Mouse (Mus musculus) intestine, embryonic 14.5 days (tissue): ENCODE data around the gene Osbpl6. TPM values are rescaled to one million over a fixed set of nuclear protein-coding genes. Genes with fewer than 3 reads are reported as not detected.

Experiments used
- ATAC-seq: fragments of 200-750 bp; cut with Nextera tagmentation; replicated peaks from 2 replicates; pipeline ENCODE4 v1.8.0; 2017; ENCODE audit warnings: low read depth, moderate number of reproducible peaks, moderate TSS enrichment, moderate library complexity; ENCODE audit not compliant: low FRiP score, low TSS enrichment
- DNase-seq: peaks from one replicate; pipeline ENCODE4 v3.0.0-alpha.2; 2018; ENCODE audit warnings: low spot score
- H3K27ac ChIP-seq: fragments of 300-500 bp; sonication (generic); 2 replicates; pipeline ENCODE4 v1.5.1; 2014; ENCODE audit warnings: low read depth, mild to moderate bottlenecking, control low read depth
- H3K27me3 ChIP-seq: fragments of 300-500 bp; sonication (generic); replicated peaks from 2 replicates; pipeline ENCODE4 v1.6.1; 2014; ENCODE audit warnings: low read length, control low read depth; ENCODE audit not compliant: control insufficient read depth, insufficient read depth
- H3K36me3 ChIP-seq: fragments of 300-500 bp; sonication (generic); 2 replicates; pipeline ENCODE4 v1.6.1; 2014; ENCODE audit warnings: low read length, control low read depth; ENCODE audit not compliant: control insufficient read depth, insufficient read depth
- H3K4me1 ChIP-seq: fragments of 300-500 bp; sonication (generic); replicated peaks from 2 replicates; pipeline ENCODE4 v1.6.1; 2014; ENCODE audit warnings: low read length, control low read depth, mixed read lengths; ENCODE audit not compliant: control insufficient read depth, insufficient read depth
- H3K4me2 ChIP-seq: fragments of 300-500 bp; sonication (generic); 2 replicates; pipeline ENCODE4 v1.6.1; 2014; ENCODE audit warnings: low read length
- H3K4me3 ChIP-seq: fragments of 300-500 bp; sonication (generic); 2 replicates; pipeline ENCODE4 v1.5.1; 2014; ENCODE audit warnings: low read depth, low read length, control low read depth, mixed read lengths
- H3K9ac ChIP-seq: fragments of 300-500 bp; sonication (generic); 2 replicates; pipeline ENCODE4 v1.6.1; 2014; ENCODE audit warnings: mild to moderate bottlenecking, low read length
- H3K9me3 ChIP-seq: fragments of 300-500 bp; sonication (generic); 2 replicates; pipeline ENCODE4 v1.6.1; 2016; ENCODE audit warnings: low read length, control low read depth; ENCODE audit not compliant: control insufficient read depth
- WGBS: fragments of 180-500 bp; shearing (Covaris S2); extraction: QIAGEN DNeasy Blood & Tissue Kit; methylation state at CpG from one replicate; pipeline ENCODE4 v1.1.7; 2014; 5-methylcytosine and 5-hydroxymethylcytosine counted together
- polyA plus RNA-seq: library from polyadenylated mRNA; unstranded; fragments of >200 nt; fragmentation: Nextera tagmentation; extraction: Ambion mirVana; gene quantifications from 2 replicates; pipeline ENCODE4 v1.2.1, GENCODE M21; 2014

The Osbpl6 gene
- polyA plus RNA-seq, 1 experiment from 2014 or later, result 10.9 TPM

GRCm38 (mm10) chr2:76585090-76585489 is 178.8 kb downstream of the Osbpl6 start:
- 94% methylated on average over 13 of the region's 13 CpGs for WGBS
- Histone ChIP-seq H3K4me2 (no peak overlapping the region), H3K4me1 (no peaks in the 10 kb centered on the region), H3K9me3 (no peaks in the 10 kb centered on the region), H3K9ac (no peak overlapping the region), H3K36me3 (0 out of 2 replicates have a peak, but pooled peaks cover 4% of the 10 kb centered on the region), H3K4me3 (no peak overlapping the region), H3K27ac (no peak overlapping the region), H3K27me3 (no peaks in the 10 kb centered on the region)
- DNase-seq (no peak), ATAC-seq (no peak)

- H3K9me3 ChIP-seq, result no peaks in the 10 kb centered on the region
- no peak overlapping the region for H3K27ac ChIP-seq
- 86% methylated on average over 10 of the region's 10 CpGs for WGBS
- H3K4me1 ChIP-seq, result no peaks in the 10 kb centered on the region
- H3K4me3 ChIP-seq, result no peak overlapping the region
- no peak overlapping the region for H3K9ac ChIP-seq
- ATAC-seq, result no peak
- no peaks in the 10 kb centered on the region for H3K36me3 ChIP-seq
- H3K4me2 ChIP-seq, result no peak overlapping the region
- no peak for DNase-seq
- no peaks in the 10 kb centered on the region for H3K27me3 ChIP-seq
Observed at GRCm38 (mm10) chr2:76586906-76587305, 180.6 kb downstream of the Osbpl6 start.

GRCm38 (mm10) chr2:76590221-76590620 is 183.9 kb downstream of the Osbpl6 start:
- ATAC-seq (no peak), DNase-seq (no peak)
- Histone ChIP-seq H3K36me3 (no peaks in the 10 kb centered on the region; the same call in 1 of the 2 replicates), H3K4me1 (0 out of 2 replicates have a peak, but pooled peaks cover 9% of the 10 kb centered on the region), H3K27ac (no peak overlapping the region), H3K4me3 (no peak overlapping the region), H3K4me2 (no peak overlapping the region), H3K9ac (no peak overlapping the region), H3K9me3 (no peaks in the 10 kb centered on the region), H3K27me3 (no peaks in the 10 kb centered on the region)
- 87% methylated on average over 7 of the region's 7 CpGs for WGBS

- no peaks in the 10 kb centered on the region; the same call in 1 of the 2 replicates for H3K36me3 ChIP-seq
- H3K4me2 ChIP-seq, result no peak overlapping the region
- ATAC-seq (no peak), DNase-seq (no peak)
- H3K27ac ChIP-seq, result no peak overlapping the region
- no peaks in the 10 kb centered on the region for H3K9me3 ChIP-seq
- 58% methylated on average over 3 of the region's 3 CpGs for WGBS
- H3K27me3 ChIP-seq, result no peaks in the 10 kb centered on the region
- 0 out of 2 replicates have a peak, but pooled peaks cover 9% of the 10 kb centered on the region for H3K4me1 ChIP-seq
- no peak overlapping the region for H3K9ac ChIP-seq
- no peak overlapping the region for H3K4me3 ChIP-seq
Observed at GRCm38 (mm10) chr2:76592401-76592924, 186.2 kb downstream of the Osbpl6 start.

- no peak for DNase-seq
- no peaks in the 10 kb centered on the region for H3K9me3 ChIP-seq
- WGBS, result 87% methylated on average over 11 of the region's 11 CpGs
- ATAC-seq, result no peak
- 0 out of 2 replicates have a peak, but pooled peaks cover 6% of the 10 kb centered on the region for H3K4me1 ChIP-seq
- H3K4me2 ChIP-seq, result no peak overlapping the region
- H3K36me3 ChIP-seq, result no peaks in the 10 kb centered on the region; the same call in 1 of the 2 replicates
- no peak overlapping the region for H3K4me3 ChIP-seq
- no peak overlapping the region for H3K9ac ChIP-seq
- H3K27ac ChIP-seq, result no peak overlapping the region
- no peaks in the 10 kb centered on the region for H3K27me3 ChIP-seq
Observed at GRCm38 (mm10) chr2:76597521-76597920, 191.2 kb downstream of the Osbpl6 start.

- H3K4me2 ChIP-seq, result no peak overlapping the region
- H3K27ac ChIP-seq, result no peak overlapping the region
- no peaks in the 10 kb centered on the region for H3K9me3 ChIP-seq
- H3K4me3 ChIP-seq, result no peak overlapping the region
- H3K4me1 ChIP-seq, result no peaks in the 10 kb centered on the region
- DNase-seq, result no peak
- WGBS, result 71% methylated on average over 5 of the region's 5 CpGs
- ATAC-seq, result no peak
- no peaks in the 10 kb centered on the region for H3K36me3 ChIP-seq
- no peaks in the 10 kb centered on the region for H3K27me3 ChIP-seq
- H3K9ac ChIP-seq, result no peak overlapping the region
Observed at GRCm38 (mm10) chr2:76599214-76599613, 192.9 kb downstream of the Osbpl6 start.

GRCm38 (mm10) chr2:76602256-76602655 is 195.9 kb downstream of the Osbpl6 start:
- Histone ChIP-seq H3K9ac (no peak overlapping the region), H3K4me2 (no peak overlapping the region), H3K27me3 (no peaks in the 10 kb centered on the region), H3K36me3 (no peaks in the 10 kb centered on the region), H3K27ac (no peak overlapping the region), H3K4me1 (no peaks in the 10 kb centered on the region), H3K4me3 (no peak overlapping the region), H3K9me3 (no peaks in the 10 kb centered on the region)
- 100% methylated on average over 1 of the region's 1 CpGs for WGBS
- no peak for ATAC-seq
- no peak for DNase-seq

GRCm38 (mm10) chr2:76606704-76607103 is 200.4 kb downstream of the Osbpl6 start:
- WGBS, result 70% methylated on average over 3 of the region's 3 CpGs
- no peak for ATAC-seq
- Histone ChIP-seq H3K9me3 (no peaks in the 10 kb centered on the region), H3K4me3 (no peak overlapping the region), H3K4me1 (no peaks in the 10 kb centered on the region), H3K9ac (no peak overlapping the region), H3K36me3 (no peaks in the 10 kb centered on the region), H3K27me3 (no peaks in the 10 kb centered on the region), H3K27ac (no peak overlapping the region), H3K4me2 (no peak overlapping the region)
- DNase-seq, result no peak
